In genomic region chr2:178629756-178630155, GRCm38 (mm10) we compare ENCODE assay signal across 9 mouse cellular contexts.
DNase-seq lines count a peak whose midpoint lies in the region; ATAC-seq and TF ChIP-seq lines count a peak whose summit lies in the region.
"Had no signal": no experiment of that assay in that cellular context is flagged by ENCODE, and none has a peak within 500 bp of the region (broad histone marks: within the 10 kb centered on the region; RNA-seq: fewer than 3 reads in every experiment).

No protein-coding gene starts in this region.

- WGBS in thymus, adult 2 months: 17% methylated on average over 7 of the region's 7 CpGs
- WGBS in neural tube, embryonic 15.5 days: 25% methylated on average over 7 of the region's 7 CpGs

- H3K27ac ChIP-seq in thymus, adult 2 months (ENCODE audit: control insufficient read depth, insufficient read depth, low read length): no peak overlapping the region
- no peak overlapping the region for H3K27ac ChIP-seq in neural tube, embryonic 15.5 days (replicated peaks)

- H3K9ac ChIP-seq in neural tube, embryonic 15.5 days (replicated peaks): no peak overlapping the region
- H3K9ac ChIP-seq: embryonic facial prominence, embryonic 12.5 days had no signal

- H3K36me3 ChIP-seq in thymus, adult 2 months (ENCODE audit: control insufficient read depth, insufficient read depth, low read length): no peaks in the 10 kb centered on the region
- H3K36me3 ChIP-seq in neural tube, embryonic 15.5 days: no peaks in the 10 kb centered on the region
- H3K36me3 ChIP-seq: embryonic facial prominence, embryonic 12.5 days had no signal

- peak; percentile 57 for DNase-seq in thymus, adult 2 months
- no peak for DNase-seq in thymus, adult 18-20 months
- peak; percentile 61 to 73 for DNase-seq in cerebellum, postnatal 25 days
- peak; percentile 71 for DNase-seq in gastrocnemius, postnatal 10 days
- DNase-seq in kidney, postnatal 25 days: peak; percentile 62 to 78
- peak; percentile 28 to 39 for DNase-seq in lung, adult 18-20 months
- no peak for DNase-seq in yolk sac, embryonic 10.5 days (ENCODE audit: low spot score)

- no peaks in the 10 kb centered on the region for H3K27me3 ChIP-seq in thymus, adult 2 months (ENCODE audit: control insufficient read depth, insufficient read depth, low read length)
- no peaks in the 10 kb centered on the region for H3K27me3 ChIP-seq in neural tube, embryonic 15.5 days (replicated peaks)
- H3K27me3 ChIP-seq: embryonic facial prominence, embryonic 12.5 days had no signal

- H3K4me2 ChIP-seq in neural tube, embryonic 15.5 days: no peak overlapping the region

- ATAC-seq in neural tube, embryonic 15.5 days (ENCODE audit: low FRiP score): peak; percentile 45; the same call in 1 of the 2 replicates

- peak; percentile 79; the same call in 1 of the 2 replicates for TF ChIP-seq CTCF in thymus, adult 2 months (IDR thresholded peaks at IDR 0.05; ENCODE audit: borderline replicate concordance, control insufficient read depth, extremely low read depth, insufficient read depth, low read length, poor library complexity)

- no peaks in the 10 kb centered on the region for H3K4me1 ChIP-seq in thymus, adult 2 months (replicated peaks; ENCODE audit: control insufficient read depth, insufficient read depth, low read length)
- H3K4me1 ChIP-seq in neural tube, embryonic 15.5 days: peaks cover 26% of the 10 kb centered on the region

- H3K9me3 ChIP-seq in neural tube, embryonic 15.5 days (replicated peaks): no peaks in the 10 kb centered on the region
- H3K9me3 ChIP-seq: embryonic facial prominence, embryonic 12.5 days had no signal

- H3K4me3 ChIP-seq in thymus, adult 2 months (ENCODE audit: control insufficient read depth, insufficient read depth, low read length): no peak overlapping the region
- no peak overlapping the region for H3K4me3 ChIP-seq in neural tube, embryonic 15.5 days (replicated peaks)
- H3K4me3 ChIP-seq: embryonic facial prominence, embryonic 12.5 days had no signal

- TF ChIP-seq POLR2A in thymus, adult 2 months (IDR thresholded peaks at IDR 0.05; ENCODE audit: control insufficient read depth, extremely low read depth, insufficient read depth, low read length, poor library complexity): no peak

Comparison
In these comparisons a context has a peak if more than half of its experiments do, and no peak if none do; other contexts are left out.
1. DNase-seq: peak in thymus, adult 2 months (single experiment), cerebellum, postnatal 25 days (2 of 2), gastrocnemius, postnatal 10 days (single experiment), kidney, postnatal 25 days (2 of 2) and lung, adult 18-20 months (2 of 2); none in thymus, adult 18-20 months (0 of 2) and yolk sac, embryonic 10.5 days (single experiment).